Mouse (Mus musculus) liver, adult 2 months (tissue): ENCODE measurements around the gene Tulp2.

ENCODE experiments used
- CTCF ChIP-seq: fragments of 200-500 bp; IDR thresholded peaks from 2 replicates; pipeline ENCODE4 v1.5.1; 2011; ENCODE audit warnings: low read depth, low read length, control low read depth
- POLR2A ChIP-seq: fragments of 200-500 bp; IDR thresholded peaks from 2 replicates; pipeline ENCODE4 v1.6.1; 2011; ENCODE audit warnings: low read length, control low read depth; ENCODE audit not compliant: insufficient read depth; ENCODE audit errors: extremely low read depth

DNA sequence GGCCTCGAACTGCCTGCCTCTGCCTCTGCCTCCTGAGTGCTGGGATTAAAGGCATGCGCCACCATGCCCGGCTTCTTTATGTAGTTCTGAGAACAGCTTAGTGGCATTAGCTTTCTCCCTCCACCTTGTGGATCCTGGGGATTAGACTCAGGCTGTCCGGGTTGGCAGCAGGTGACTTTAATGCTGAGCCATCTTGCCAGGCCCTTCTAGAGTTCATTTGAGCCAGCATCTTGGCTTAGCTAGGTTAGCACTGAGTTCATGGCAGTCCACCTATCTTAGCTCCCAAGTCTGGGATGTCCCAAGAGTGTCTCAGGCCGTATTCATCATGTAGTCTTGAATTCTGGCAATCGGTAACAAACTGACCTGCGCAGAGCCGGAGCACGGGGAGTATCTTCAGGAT, 83.8 kb downstream of the Tulp2 start:
- TF ChIP-seq CTCF (no peak), POLR2A (no peak)
